Mouse (Mus musculus) embryo, embryonic 10.5 days (tissue): ENCODE results near the gene Serpinb6e.

Experiments
- DNase-seq: peaks from one replicate; pipeline ENCODE4 v3.0.0-alpha.2; 2015; ENCODE audit warnings: low spot score

Serpinb6e gene

GRCm38 (mm10) chr13:33843308-33843707, at the start of gene Serpinb6e:
Serpinb6e (minus strand) TSS chr13:33843408.
- DNase-seq, result no peak

DNA sequence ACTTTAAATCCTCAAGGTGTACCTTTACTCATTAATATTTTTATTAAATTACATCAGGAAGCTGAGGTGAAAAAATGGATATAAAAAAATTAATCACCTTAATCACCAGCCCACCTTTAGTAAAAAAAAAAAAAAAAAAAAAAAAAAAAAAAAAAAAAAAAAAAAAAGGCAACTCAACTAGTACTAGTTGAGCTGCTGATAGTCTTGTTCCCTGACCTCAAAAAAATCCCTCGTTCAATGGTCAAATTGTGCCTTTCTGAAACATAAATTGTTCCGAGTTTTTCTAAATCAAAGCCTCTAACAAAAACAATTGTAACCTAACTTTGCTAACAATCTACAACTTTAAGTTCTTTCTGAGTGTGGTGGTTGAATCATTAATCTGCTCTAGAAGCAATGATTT, 12.5 kb downstream of the Serpinb6e start:
- no peak for DNase-seq

GRCm38 (mm10) chr13:33823421-33823820, 19.8 kb downstream of the Serpinb6e start:
- no peak for DNase-seq

- DNase-seq, result peak; percentile 3
Measured at GRCm38 (mm10) chr13:33821490-33822143, 21.6 kb downstream of the Serpinb6e start.
